Mouse (Mus musculus) erythroblast, embryonic 14.5 days (primary cell): ENCODE measurements around the gene Gm3138.
"Not testable (repeated sequence)": the region's sequence is repeated elsewhere in the genome, so short reads cannot be mapped to it uniquely, and the experiment has no call there.

Experiments
- GATA1 ChIP-seq: IDR thresholded peaks from 2 replicates; pipeline ENCODE4 v1.6.1; 2012; ENCODE audit warnings: low read length, inconsistent platforms, mixed read lengths
- TAL1 ChIP-seq: IDR thresholded peaks from 3 replicates; pipeline ENCODE4 v1.6.1; 2012; ENCODE audit warnings: low read length, inconsistent platforms, mixed read lengths

- TF ChIP-seq GATA1, TAL1: not testable (repeated sequence)
These were observed 20.0 kb downstream of the Gm3138 start for GRCm38 (mm10) chr14:4269238-4269950.
